Mouse (Mus musculus): ENCODE measurements at regions not wholly inside any gene's neighbourhood (a gene's known extent, or its start where the extent isn't known, plus 50 kb on each side); places are given as distances from the start of the nearest gene placed in this dataset.

- Histone ChIP-seq H3K4me3 (ENCODE audit: control insufficient read depth in 1 of 2, insufficient read depth in 1 of 2, low read depth in 2 of 2, low read length in 2 of 2) (no peak overlapping the region), H3K9ac (ENCODE audit: control insufficient read depth, low read depth, low read length, poor library complexity, severe bottlenecking) (no peak overlapping the region), H3K9me3 (replicated peaks; ENCODE audit: insufficient read depth, low read length) (no peaks in the 10 kb centered on the region), H3K79me2 (ENCODE audit: control insufficient read depth, insufficient read depth, low read length, poor library complexity) (no peaks in the 10 kb centered on the region), H3K36me3 (ENCODE audit: control insufficient read depth in 1 of 2, insufficient read depth in 2 of 2, low read length in 2 of 2) (no peaks in the 10 kb centered on the region), H3K4me1 (ENCODE audit: control insufficient read depth in 1 of 2, insufficient read depth in 2 of 2, low read length in 2 of 2) (no peaks in the 10 kb centered on the region), H3K27ac (ENCODE audit: control insufficient read depth, low read depth, low read length) (no peak overlapping the region), H3K27me3 (ENCODE audit: control insufficient read depth in 1 of 2, insufficient read depth in 2 of 2, low read length in 2 of 2) (no peaks in the 10 kb centered on the region)
- TF ChIP-seq POLR2AphosphoS5 (IDR thresholded peaks at IDR 0.05; ENCODE audit: borderline replicate concordance, low read depth, low read length) = no peak
- TF ChIP-seq ETS1 (IDR thresholded peaks at IDR 0.05; ENCODE audit: low read depth, low read length) = no peak
- 0 out of 6 replicates have a peak, but pooled peaks of 1 of the 3 experiments have one; percentile 14 for TF ChIP-seq CTCF (IDR thresholded peaks at IDR 0.05 in 2 of 3, conservative IDR thresholded peaks at IDR 0.05 in 1 of 3; ENCODE audit: control insufficient read depth in 1 of 3, insufficient read depth in 1 of 3, low read depth in 2 of 3, low read length in 3 of 3, poor library complexity in 1 of 3, severe bottlenecking in 1 of 3)
- no peak for DNase-seq (ENCODE audit: low read depth, low spot score)
Measured at GRCm38 (mm10) chr8:34397225-34397582, 285.7 kb upstream of the Gm10131 start.

- H3K9me3 ChIP-seq (replicated peaks; ENCODE audit: insufficient read depth, low read length) = no peaks in the 10 kb centered on the region
- no peaks in the 10 kb centered on the region for H3K4me1 ChIP-seq (ENCODE audit: control insufficient read depth in 1 of 2, insufficient read depth in 2 of 2, low read length in 2 of 2)
- no peak overlapping the region for H3K4me3 ChIP-seq (ENCODE audit: control insufficient read depth in 1 of 2, insufficient read depth in 1 of 2, low read depth in 2 of 2, low read length in 2 of 2)
- no peaks in the 10 kb centered on the region for H3K79me2 ChIP-seq (ENCODE audit: control insufficient read depth, insufficient read depth, low read length, poor library complexity)
- no peak for DNase-seq (ENCODE audit: low read depth, low spot score)
- no peaks in the 10 kb centered on the region for H3K27me3 ChIP-seq (ENCODE audit: control insufficient read depth in 1 of 2, insufficient read depth in 2 of 2, low read length in 2 of 2)
- no peak overlapping the region for H3K27ac ChIP-seq (ENCODE audit: control insufficient read depth, low read depth, low read length)
- TF ChIP-seq SMC3 (IDR thresholded peaks at IDR 0.05; ENCODE audit: low read depth, low read length) (no peak), JUND (IDR thresholded peaks at IDR 0.05; ENCODE audit: low read depth, low read length) (no peak), MAZ (IDR thresholded peaks at IDR 0.05; ENCODE audit: low read depth, low read length) (no peak), TBP (IDR thresholded peaks at IDR 0.05; ENCODE audit: low read depth, low read length) (no peak), GATA1 (IDR thresholded peaks at IDR 0.05; ENCODE audit: low read depth, low read length) (no peak), MYC (IDR thresholded peaks at IDR 0.05; ENCODE audit: low read depth, low read length) (no peak), MEF2A (IDR thresholded peaks at IDR 0.05; ENCODE audit: extremely low read depth, insufficient replicate concordance, low read depth, low read length, poor library complexity, severe bottlenecking) (no peak), POLR2A (IDR thresholded peaks at IDR 0.05; ENCODE audit: control insufficient read depth in 1 of 2, insufficient read depth in 1 of 2, low read depth in 1 of 2, low read length in 2 of 2, poor library complexity in 1 of 2) (no peak), USF1 (IDR thresholded peaks at IDR 0.05; ENCODE audit: low read depth, low read length) (no peak), ELF1 (IDR thresholded peaks at IDR 0.05; ENCODE audit: low read depth, low read length) (no peak), MAFK (IDR thresholded peaks at IDR 0.05; ENCODE audit: borderline replicate concordance, low read depth, low read length) (no peak), SIN3A (IDR thresholded peaks at IDR 0.05; ENCODE audit: low read length) (no peak)
- H3K36me3 ChIP-seq (ENCODE audit: control insufficient read depth in 1 of 2, insufficient read depth in 2 of 2, low read length in 2 of 2) = no peaks in the 10 kb centered on the region
- H3K9ac ChIP-seq (ENCODE audit: control insufficient read depth, low read depth, low read length, poor library complexity, severe bottlenecking) = no peak overlapping the region
Measured at GRCm38 (mm10) chr8:34392981-34393828, 281.7 kb upstream of the Gm10131 start.

Data from MEL (cell line).